Mouse (Mus musculus) embryo, embryonic 10 days (tissue): ENCODE measurements at regions not wholly inside any gene's neighbourhood (a gene's known extent, or its start where the extent isn't known, plus 50 kb on each side); places are given as distances from the start of the nearest gene placed in this dataset.
"Not testable (repeated sequence)": the region's sequence is repeated elsewhere in the genome, so short reads cannot be mapped to it uniquely, and the experiment has no call there.

Source experiments
- DNase-seq: peaks from one replicate; pipeline ENCODE4 v3.0.0-alpha.2; 2015; ENCODE audit warnings: low spot score

DNA sequence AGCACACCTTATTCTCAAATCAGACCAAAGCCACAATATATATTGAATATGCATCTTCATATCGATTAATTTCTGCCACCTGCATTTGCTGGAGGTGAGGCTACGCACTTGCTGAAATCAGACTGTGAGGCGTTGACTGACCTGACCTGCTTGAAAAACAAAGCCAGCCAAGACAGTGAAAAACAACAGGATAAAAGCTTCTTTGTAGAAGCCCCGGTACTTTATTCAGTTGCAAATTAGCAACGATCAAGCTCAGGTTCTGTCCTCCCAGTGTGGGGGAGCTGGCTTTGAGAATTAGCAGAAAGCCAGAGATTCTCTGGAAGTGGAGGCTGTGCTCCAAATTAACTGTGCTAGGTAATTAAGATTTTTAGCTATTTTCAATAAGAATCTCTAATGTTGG lies 100.6 kb downstream of the Vmn2r79 start:
- no peak for DNase-seq

GRCm38 (mm10) chr7:87099611-87100010 lies 103.7 kb downstream of the Vmn2r79 start:
- not testable (repeated sequence) for DNase-seq

DNA sequence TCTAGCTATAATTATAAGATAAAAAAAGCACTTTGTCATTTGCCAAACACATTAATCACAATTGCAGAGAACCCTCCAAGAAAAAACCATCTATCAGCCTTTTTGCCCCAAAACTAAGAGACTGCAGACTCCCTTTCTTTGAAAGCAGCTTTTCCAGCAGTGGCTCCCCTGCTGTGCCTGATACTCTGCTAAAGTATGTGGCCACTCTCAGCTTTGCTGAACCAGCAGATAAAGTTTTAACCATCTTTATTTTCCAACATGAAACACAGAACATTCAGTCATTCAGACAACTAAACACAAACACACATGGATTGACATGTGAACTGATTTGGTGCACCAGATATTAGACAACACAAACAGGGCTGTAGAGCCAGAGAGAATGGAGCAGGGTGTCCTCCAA lies 104.5 kb downstream of the Vmn2r79 start:
- not testable (repeated sequence) for DNase-seq

GRCm38 (mm10) chr7:87101281-87101680 lies 105.4 kb downstream of the Vmn2r79 start:
- DNase-seq: not testable (repeated sequence)

DNA sequence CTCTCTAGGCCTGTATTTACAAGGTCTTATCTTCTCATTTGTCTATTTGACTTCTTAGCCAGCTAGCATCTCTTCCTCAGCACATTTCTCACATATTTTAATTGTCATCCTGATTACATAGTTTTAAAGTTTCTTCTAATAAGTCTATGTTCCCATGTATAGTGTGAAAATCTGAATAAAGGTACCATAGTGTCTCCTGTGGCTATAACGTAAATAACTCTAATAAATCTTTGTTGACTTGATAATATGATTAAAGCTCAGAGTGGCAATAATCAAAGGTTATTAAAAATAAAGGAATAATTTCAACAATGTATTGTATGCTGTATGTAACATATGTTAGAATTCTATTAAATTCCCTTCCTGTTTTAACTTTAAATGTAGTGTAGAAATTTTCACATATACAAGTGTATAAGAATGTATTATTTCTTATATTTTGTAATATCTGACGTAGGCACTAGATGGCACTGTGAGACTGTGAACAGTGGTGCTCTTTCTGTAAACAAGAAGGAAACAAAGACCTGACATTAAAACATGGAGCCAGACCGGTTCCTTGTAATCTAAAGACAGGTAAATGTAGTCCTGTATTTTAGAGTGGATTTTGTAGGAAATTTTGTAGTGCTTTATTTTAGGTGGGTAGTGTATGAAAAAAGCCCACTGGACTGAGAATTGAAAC lies 114.5 kb downstream of the Vmn2r79 start:
- DNase-seq: peak; percentile 66

GRCm38 (mm10) chr7:87110985-87111372 lies 115.1 kb downstream of the Vmn2r79 start:
- DNase-seq: no peak

- peak; percentile 78 for DNase-seq
Measured at GRCm38 (mm10) chr7:87113654-87114053, 117.7 kb downstream of the Vmn2r79 start.

GRCm38 (mm10) chr7:87122516-87122915 lies 123.4 kb upstream of the Nox4 start:
- no peak for DNase-seq

- no peak for DNase-seq
Measured at GRCm38 (mm10) chr7:87145896-87146295, 100.0 kb upstream of the Nox4 start.

DNA sequence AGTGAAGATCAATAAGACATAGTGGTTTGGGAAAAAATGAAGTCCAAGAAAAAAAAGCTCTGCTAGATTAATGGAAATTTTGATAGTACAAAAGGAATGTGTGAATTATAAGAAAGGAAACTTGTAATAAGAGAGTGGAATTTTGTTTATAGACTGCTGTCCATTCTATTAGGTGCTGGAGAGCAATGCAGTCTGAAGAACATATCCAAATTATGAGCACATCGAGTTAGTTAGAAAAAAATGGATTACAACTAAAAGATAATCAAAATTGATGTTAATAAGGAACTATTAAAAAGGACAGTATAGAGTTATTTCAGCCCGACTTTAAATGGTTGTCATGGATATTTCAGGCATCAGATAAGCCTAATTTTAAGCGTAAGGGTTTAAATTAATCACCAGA lies 98.2 kb upstream of the Nox4 start:
- DNase-seq: no peak

- DNase-seq: no peak
Measured at GRCm38 (mm10) chr7:87148681-87149080, 97.2 kb upstream of the Nox4 start.

- no peak for DNase-seq
Measured at GRCm38 (mm10) chr7:87150991-87151390, 94.9 kb upstream of the Nox4 start.

GRCm38 (mm10) chr7:87186443-87187153 lies 59.3 kb upstream of the Nox4 start:
- DNase-seq: peak; percentile 11

GRCm38 (mm10) chr7:87195647-87196046 lies 50.2 kb upstream of the Nox4 start:
- no peak for DNase-seq
